Mouse (Mus musculus): Measurements from ENCODE around the gene Afm. TPM values are rescaled to one million over a fixed set of nuclear protein-coding genes. Genes with fewer than 3 reads are reported as not detected.

The Afm gene
- polyA plus RNA-seq, 2 experiments: not detected

GRCm38 (mm10) chr5:90477308-90478140 lies 41.2 kb upstream of the Afm start:
- Histone ChIP-seq H3K4me1 (ENCODE audit: control insufficient read depth, insufficient read depth, low read length) (no peaks in the 10 kb centered on the region), H3K4me3 (replicated peaks; ENCODE audit: low read length) (no peak overlapping the region), H3K9ac (ENCODE audit: low read depth, low read length, severe bottlenecking) (no peak overlapping the region), H3K9me3 (ENCODE audit: control insufficient read depth, low read length) (no peaks in the 10 kb centered on the region), H3K36me3 (ENCODE audit: control insufficient read depth, insufficient read depth, low read length) (no peaks in the 10 kb centered on the region), H3K27ac (replicated peaks; ENCODE audit: low read depth, low read length) (no peak overlapping the region), H3K27me3 (ENCODE audit: control insufficient read depth, insufficient read depth, low read length) (no peaks in the 10 kb centered on the region), H3K4me2 (replicated peaks; ENCODE audit: low read depth, low read length, severe bottlenecking) (no peak overlapping the region)
- DNase-seq (ENCODE audit: low spot score) (no peak), ATAC-seq (ENCODE audit: low FRiP score, low read depth) (no peak)
- TF ChIP-seq POLR2A (IDR thresholded peaks at IDR 0.05; ENCODE audit: borderline replicate concordance, extremely low read depth, insufficient read depth, insufficient read length): no peak
- 45% methylated on average over 7 of the region's 7 CpGs for WGBS

- no peak for ATAC-seq (ENCODE audit: low FRiP score, low read depth)
- Histone ChIP-seq H3K36me3 (ENCODE audit: control insufficient read depth, insufficient read depth, low read length) (no peaks in the 10 kb centered on the region), H3K4me2 (replicated peaks; ENCODE audit: low read depth, low read length, severe bottlenecking) (no peak overlapping the region), H3K9me3 (ENCODE audit: control insufficient read depth, low read length) (no peaks in the 10 kb centered on the region), H3K9ac (ENCODE audit: low read depth, low read length, severe bottlenecking) (no peak overlapping the region), H3K27me3 (ENCODE audit: control insufficient read depth, insufficient read depth, low read length) (no peaks in the 10 kb centered on the region), H3K27ac (replicated peaks; ENCODE audit: low read depth, low read length) (no peak overlapping the region), H3K4me1 (ENCODE audit: control insufficient read depth, insufficient read depth, low read length) (no peaks in the 10 kb centered on the region), H3K4me3 (replicated peaks; ENCODE audit: low read length) (no peak overlapping the region)
- DNase-seq (ENCODE audit: low spot score): no peak
- WGBS: 89% methylated on average over 1 of the region's 1 CpGs
- no peak for TF ChIP-seq POLR2A (IDR thresholded peaks at IDR 0.05; ENCODE audit: borderline replicate concordance, extremely low read depth, insufficient read depth, insufficient read length)
Measured at GRCm38 (mm10) chr5:90478886-90479285, 39.8 kb upstream of the Afm start.

- H3K4me3 ChIP-seq (replicated peaks; ENCODE audit: low read length): no peak overlapping the region
- no peak overlapping the region for H3K9ac ChIP-seq (ENCODE audit: low read depth, low read length, severe bottlenecking)
- H3K27ac ChIP-seq (replicated peaks; ENCODE audit: low read depth, low read length): no peak overlapping the region
- ATAC-seq (ENCODE audit: low FRiP score, low read depth) (no peak), DNase-seq (ENCODE audit: low spot score) (no peak)
- no peak for TF ChIP-seq POLR2A (IDR thresholded peaks at IDR 0.05; ENCODE audit: borderline replicate concordance, extremely low read depth, insufficient read depth, insufficient read length)
- H3K9me3 ChIP-seq (ENCODE audit: control insufficient read depth, low read length): no peaks in the 10 kb centered on the region
- 90% methylated on average over 7 of the region's 7 CpGs for WGBS
- no peak overlapping the region for H3K4me2 ChIP-seq (replicated peaks; ENCODE audit: low read depth, low read length, severe bottlenecking)
- no peaks in the 10 kb centered on the region for H3K27me3 ChIP-seq (ENCODE audit: control insufficient read depth, insufficient read depth, low read length)
- H3K4me1 ChIP-seq (ENCODE audit: control insufficient read depth, insufficient read depth, low read length): no peaks in the 10 kb centered on the region
- H3K36me3 ChIP-seq (ENCODE audit: control insufficient read depth, insufficient read depth, low read length): no peaks in the 10 kb centered on the region
Measured at GRCm38 (mm10) chr5:90485597-90485996, 33.1 kb upstream of the Afm start.

DNA sequence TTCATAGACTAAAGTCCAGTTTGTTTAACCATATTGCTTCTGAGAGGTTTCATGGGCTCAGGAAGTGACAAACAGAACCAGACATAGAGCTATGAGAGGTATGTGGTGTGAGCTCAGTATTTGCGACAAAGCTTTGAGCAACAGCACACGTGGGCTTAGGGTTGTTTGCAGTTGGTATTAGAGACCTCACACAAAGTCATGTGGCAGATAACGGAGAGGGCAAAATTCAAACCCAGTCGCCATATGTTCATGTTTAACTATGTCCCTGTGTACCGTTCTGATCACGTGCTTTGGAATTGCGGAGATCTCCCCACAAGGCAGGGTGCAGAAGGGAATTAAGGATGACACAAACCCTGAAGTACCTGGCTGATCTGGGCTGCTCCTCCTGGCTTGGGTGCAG lies 30.4 kb upstream of the Afm start:
- no peak overlapping the region for H3K9ac ChIP-seq (ENCODE audit: low read depth, low read length, severe bottlenecking)
- WGBS: 77% methylated on average over 7 of the region's 7 CpGs
- no peak for TF ChIP-seq POLR2A (IDR thresholded peaks at IDR 0.05; ENCODE audit: borderline replicate concordance, extremely low read depth, insufficient read depth, insufficient read length)
- no peak for ATAC-seq (ENCODE audit: low FRiP score, low read depth)
- no peaks in the 10 kb centered on the region for H3K4me1 ChIP-seq (ENCODE audit: control insufficient read depth, insufficient read depth, low read length)
- H3K27me3 ChIP-seq (ENCODE audit: control insufficient read depth, insufficient read depth, low read length): no peaks in the 10 kb centered on the region
- no peak overlapping the region for H3K4me2 ChIP-seq (replicated peaks; ENCODE audit: low read depth, low read length, severe bottlenecking)
- H3K4me3 ChIP-seq (replicated peaks; ENCODE audit: low read length): no peak overlapping the region
- no peaks in the 10 kb centered on the region for H3K9me3 ChIP-seq (ENCODE audit: control insufficient read depth, low read length)
- DNase-seq (ENCODE audit: low spot score): no peak
- H3K27ac ChIP-seq (replicated peaks; ENCODE audit: low read depth, low read length): no peak overlapping the region
- H3K36me3 ChIP-seq (ENCODE audit: control insufficient read depth, insufficient read depth, low read length): no peaks in the 10 kb centered on the region

DNA sequence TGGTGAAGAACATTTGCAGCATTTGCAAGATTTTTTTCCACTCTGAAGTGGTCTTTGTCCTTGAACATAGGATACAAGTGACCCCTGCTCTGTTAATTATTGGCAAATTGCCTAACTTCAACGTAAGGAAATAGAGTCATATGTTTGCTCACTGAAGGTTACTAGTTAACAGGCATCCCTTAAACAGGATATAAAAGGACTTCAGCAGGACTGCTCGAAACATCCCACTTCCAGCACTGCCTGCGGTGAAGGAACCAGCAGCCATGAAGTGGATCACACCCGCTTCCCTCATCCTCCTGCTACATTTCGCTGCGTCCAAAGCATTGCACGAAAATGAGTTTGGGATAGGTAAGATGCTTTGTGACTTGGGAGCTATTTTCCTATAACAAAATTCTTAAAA lies 28.2 kb upstream of the Afm start, which contains the start of gene Afp:
Gene Afp (plus strand): TSS at position 220 of the 400 bp plus-strand sequence.
- H3K36me3 ChIP-seq (ENCODE audit: control insufficient read depth, insufficient read depth, low read length): no peaks in the 10 kb centered on the region
- H3K4me1 ChIP-seq (ENCODE audit: control insufficient read depth, insufficient read depth, low read length): no peaks in the 10 kb centered on the region
- TF ChIP-seq POLR2A (IDR thresholded peaks at IDR 0.05; ENCODE audit: borderline replicate concordance, extremely low read depth, insufficient read depth, insufficient read length): no peak
- DNase-seq (ENCODE audit: low spot score) (no peak), ATAC-seq (ENCODE audit: low FRiP score, low read depth) (no peak)
- H3K27me3 ChIP-seq (ENCODE audit: control insufficient read depth, insufficient read depth, low read length): no peaks in the 10 kb centered on the region
- no peak within 1 kb of the TSS for H3K27ac ChIP-seq (replicated peaks; ENCODE audit: low read depth, low read length)
- H3K9ac ChIP-seq (ENCODE audit: low read depth, low read length, severe bottlenecking): no peak within 1 kb of the TSS
- H3K4me2 ChIP-seq (replicated peaks; ENCODE audit: low read depth, low read length, severe bottlenecking): no peak within 1 kb of the TSS
- 81% methylated on average over 7 of the region's 7 CpGs for WGBS
- no peak within 1 kb of the TSS for H3K4me3 ChIP-seq (replicated peaks; ENCODE audit: low read length)
- H3K9me3 ChIP-seq (ENCODE audit: control insufficient read depth, low read length): no peaks in the 10 kb centered on the region

Measured in limb, embryonic 14.5 days (tissue).